Mouse (Mus musculus) bone marrow macrophage, adult 2 months (primary cell): Measurements from ENCODE around the gene Tm9sf4. TPM values are rescaled to one million over a fixed set of nuclear protein-coding genes. Genes with fewer than 3 reads are reported as not detected.

ENCODE experiments used
- H3K27ac ChIP-seq: 2 replicates; pipeline ENCODE4 v1.5.1; 2012; ENCODE audit warnings: low read depth, low read length; ENCODE audit not compliant: insufficient read depth
- H3K4me1 ChIP-seq: 2 replicates; pipeline ENCODE4 v1.6.1; 2012; ENCODE audit warnings: low read length; ENCODE audit not compliant: control insufficient read depth, insufficient read depth
- H3K4me3 ChIP-seq: 2 replicates; pipeline ENCODE4 v1.5.1; 2012; ENCODE audit warnings: mild to moderate bottlenecking, low read length, moderate library complexity; ENCODE audit not compliant: insufficient read depth
- CTCF ChIP-seq: IDR thresholded peaks from 2 replicates; pipeline ENCODE4 v1.5.1; 2012; ENCODE audit warnings: low read depth, mild to moderate bottlenecking, low read length, moderate library complexity
- POLR2A ChIP-seq: IDR thresholded peaks from 2 replicates; pipeline ENCODE4 v1.6.1; 2012; ENCODE audit warnings: mild to moderate bottlenecking, low read depth, low read length, borderline replicate concordance
- polyA plus RNA-seq: library from polyadenylated mRNA; stranded (reverse); fragments of >200 nt; gene quantifications from 2 replicates; pipeline ENCODE4 v1.2.4, GENCODE M21; 2012; ENCODE audit not compliant: missing spikeins, insufficient read depth, insufficient read length

The Tm9sf4 gene
- 68.7 and 73.5 TPM in 2 replicates for polyA plus RNA-seq

GRCm38 (mm10) chr2:153160844-153161683, at the start of gene Tm9sf4:
Gene Tm9sf4 (plus strand): TSS chr2:153161303.
- TF ChIP-seq CTCF (no peak), POLR2A (0 out of 2 replicates have a peak, but pooled peaks have one; percentile 81)
- Histone ChIP-seq H3K4me3 (peak within 1 kb of the TSS; percentile 90), H3K27ac (peak within 1 kb of the TSS; percentile 94), H3K4me1 (peaks cover 20% of the 10 kb centered on the region)

- H3K4me3 ChIP-seq = no peak overlapping the region
- TF ChIP-seq CTCF (no peak), POLR2A (no peak)
- peaks cover 44% of the 10 kb centered on the region for H3K4me1 ChIP-seq
- peak overlapping the region; percentile 44; the same call in 1 of the 2 replicates for H3K27ac ChIP-seq
Measured at GRCm38 (mm10) chr2:153115679-153116081, 45.4 kb upstream of the Tm9sf4 start.

- H3K4me3 ChIP-seq = no peak overlapping the region
- H3K4me1 ChIP-seq = peaks cover 46% of the 10 kb centered on the region
- peak overlapping the region; percentile 74 for H3K27ac ChIP-seq
- no peak for TF ChIP-seq CTCF
- TF ChIP-seq POLR2A = no peak
Measured at GRCm38 (mm10) chr2:153117051-153117486, 44.0 kb upstream of the Tm9sf4 start.

GRCm38 (mm10) chr2:153119488-153119887, 41.6 kb upstream of the Tm9sf4 start:
- Histone ChIP-seq H3K27ac (no peak overlapping the region), H3K4me3 (no peak overlapping the region)
- TF ChIP-seq CTCF (no peak), POLR2A (no peak)

GRCm38 (mm10) chr2:153120126-153120525, 41.0 kb upstream of the Tm9sf4 start:
- peaks cover 51% of the 10 kb centered on the region for H3K4me1 ChIP-seq
- TF ChIP-seq CTCF = no peak
- no peak overlapping the region for H3K4me3 ChIP-seq
- peak overlapping the region; percentile 73 for H3K27ac ChIP-seq

More at GRCm38 (mm10) chr2:153119488-153119887, 41.6 kb upstream of the Tm9sf4 start:
- peaks cover 51% of the 10 kb centered on the region for H3K4me1 ChIP-seq

- H3K4me3 ChIP-seq = no peak overlapping the region
- H3K27ac ChIP-seq = no peak overlapping the region
- peaks cover 35% of the 10 kb centered on the region for H3K4me1 ChIP-seq
- TF ChIP-seq POLR2A = no peak
- TF ChIP-seq CTCF = no peak
Measured at GRCm38 (mm10) chr2:153121821-153122615, 39.1 kb upstream of the Tm9sf4 start.

- Histone ChIP-seq H3K4me1 (peaks cover 35% of the 10 kb centered on the region), H3K27ac (peak overlapping the region; percentile 69), H3K4me3 (no peak overlapping the region)
- TF ChIP-seq POLR2A (no peak), CTCF (no peak)
Measured at GRCm38 (mm10) chr2:153122701-153123100, 38.4 kb upstream of the Tm9sf4 start.

GRCm38 (mm10) chr2:153125875-153126274, 35.2 kb upstream of the Tm9sf4 start:
- TF ChIP-seq POLR2A = no peak
- no peak for TF ChIP-seq CTCF
- Histone ChIP-seq H3K27ac (no peak overlapping the region), H3K4me1 (peaks cover 21% of the 10 kb centered on the region), H3K4me3 (no peak overlapping the region)

GRCm38 (mm10) chr2:153131019-153131418, 30.1 kb upstream of the Tm9sf4 start:
- Histone ChIP-seq H3K4me1 (no peaks in the 10 kb centered on the region), H3K27ac (no peak overlapping the region), H3K4me3 (no peak overlapping the region)
- TF ChIP-seq POLR2A = no peak
- peak; percentile 69 for TF ChIP-seq CTCF
